Mouse (Mus musculus): ENCODE results near the gene Hoxb1. TPM values are rescaled to one million over a fixed set of nuclear protein-coding genes. Genes with fewer than 3 reads are reported as not detected.

The Hoxb1 gene
- polyA plus RNA-seq (2015; fragmentation: Nextera tagmentation; extraction: Ambion mirVana): not detected in 2 replicates

- no peak within 1 kb of the TSS for H3K4me2 ChIP-seq (ENCODE audit: low read length)
- no peaks in the 10 kb centered on the region for H3K36me3 ChIP-seq (ENCODE audit: control insufficient read depth, insufficient read depth, low read length)
- ATAC-seq: no peak
- H3K27ac ChIP-seq (ENCODE audit: low read length): no peak within 1 kb of the TSS
- H3K27me3 ChIP-seq (ENCODE audit: control insufficient read depth, insufficient read depth, low read depth, low read length): peaks cover 91% of the 10 kb centered on the region
- H3K4me3 ChIP-seq (ENCODE audit: low read depth, low read length): no peak within 1 kb of the TSS
- WGBS: 1% methylated on average over 26 of the region's 26 CpGs
- no peaks in the 10 kb centered on the region for H3K4me1 ChIP-seq (ENCODE audit: control insufficient read depth, insufficient read depth, low read length)
- H3K9me3 ChIP-seq (replicated peaks; ENCODE audit: control insufficient read depth, low read length, poor library complexity, severe bottlenecking): no peaks in the 10 kb centered on the region
- H3K9ac ChIP-seq (ENCODE audit: low read depth, low read length): no peak within 1 kb of the TSS
Observed at GRCm38 (mm10) chr11:96365441-96366091, at the start of gene Hoxb1. Hoxb1 (plus strand) TSS chr11:96365752.

DNA sequence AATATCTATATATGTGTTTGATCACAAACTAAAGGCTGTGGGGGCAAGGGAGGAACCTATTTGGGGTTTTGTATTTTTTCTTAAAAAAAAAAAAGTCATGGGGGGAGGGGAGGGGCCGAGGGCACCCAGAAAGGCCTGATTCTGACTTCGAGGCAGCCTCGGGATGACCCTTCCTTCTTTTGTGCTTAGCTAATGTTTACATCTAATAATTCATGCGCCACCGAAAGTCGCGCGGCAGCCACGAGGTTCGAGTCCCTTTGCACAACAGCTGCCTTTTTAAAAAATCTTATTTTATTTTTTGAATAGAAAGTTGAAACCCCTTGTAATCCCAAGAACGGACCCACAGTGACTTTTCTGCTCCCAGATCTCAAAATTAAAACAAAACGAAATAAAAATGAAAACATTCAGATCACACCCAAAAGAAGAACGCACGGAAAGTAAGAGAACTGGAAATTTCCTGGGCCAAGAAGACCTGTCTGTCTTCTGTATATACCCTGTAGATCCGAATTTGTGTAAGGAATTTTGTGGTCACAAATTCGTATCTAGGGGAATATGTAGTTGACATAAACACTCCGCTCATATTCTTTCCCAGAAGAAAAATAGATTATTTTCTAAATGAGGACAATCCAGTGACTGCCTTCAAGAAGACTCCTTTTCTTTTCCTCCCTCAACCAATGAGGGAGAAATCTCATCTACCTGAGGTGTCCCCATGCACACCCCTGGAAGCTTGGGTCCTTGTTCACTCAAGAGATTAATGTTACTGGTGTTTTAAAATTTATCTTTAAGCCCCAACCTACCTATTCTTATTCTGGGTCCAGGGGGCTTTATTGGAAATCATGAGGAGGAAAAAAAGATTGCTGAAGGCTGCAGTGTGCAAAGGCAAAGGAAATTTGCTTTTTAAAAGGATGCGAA, 48.6 kb upstream of the Hoxb1 start:
- Histone ChIP-seq H3K4me2 (ENCODE audit: low read length) (no peak overlapping the region), H3K9ac (ENCODE audit: low read depth, low read length) (no peak overlapping the region), H3K4me3 (ENCODE audit: low read depth, low read length) (no peak overlapping the region)

GRCm38 (mm10) chr11:96317608-96318367, 47.8 kb upstream of the Hoxb1 start, which contains the start of gene Hoxb4:
Hoxb4 (plus strand) TSS chr11:96318267.
- Histone ChIP-seq H3K4me1 (ENCODE audit: control insufficient read depth, insufficient read depth, low read length) (no peaks in the 10 kb centered on the region), H3K36me3 (ENCODE audit: control insufficient read depth, insufficient read depth, low read length) (no peaks in the 10 kb centered on the region), H3K9me3 (replicated peaks; ENCODE audit: control insufficient read depth, low read length, poor library complexity, severe bottlenecking) (no peaks in the 10 kb centered on the region), H3K27ac (ENCODE audit: low read length) (no peak within 1 kb of the TSS), H3K27me3 (ENCODE audit: control insufficient read depth, insufficient read depth, low read depth, low read length) (peaks cover 91% of the 10 kb centered on the region), H3K4me2 (ENCODE audit: low read length) (peak within 1 kb of the TSS; percentile 12; the same call in 1 of the 2 replicates), H3K9ac (ENCODE audit: low read depth, low read length) (no peak within 1 kb of the TSS), H3K4me3 (ENCODE audit: low read depth, low read length) (no peak within 1 kb of the TSS)
- WGBS: under 1% methylated on average over 28 of the region's 28 CpGs
- no peak for ATAC-seq

More for the DNA sequence above, 48.6 kb upstream of the Hoxb1 start:
- 5% methylated on average over 18 of the region's 18 CpGs for WGBS
- H3K36me3 ChIP-seq (ENCODE audit: control insufficient read depth, insufficient read depth, low read length): no peaks in the 10 kb centered on the region
- no peak for ATAC-seq
- H3K4me1 ChIP-seq (ENCODE audit: control insufficient read depth, insufficient read depth, low read length): no peaks in the 10 kb centered on the region
- H3K27ac ChIP-seq (ENCODE audit: low read length): no peak overlapping the region
- no peaks in the 10 kb centered on the region for H3K9me3 ChIP-seq (replicated peaks; ENCODE audit: control insufficient read depth, low read length, poor library complexity, severe bottlenecking)
- peaks cover 91% of the 10 kb centered on the region for H3K27me3 ChIP-seq (ENCODE audit: control insufficient read depth, insufficient read depth, low read depth, low read length)

DNA sequence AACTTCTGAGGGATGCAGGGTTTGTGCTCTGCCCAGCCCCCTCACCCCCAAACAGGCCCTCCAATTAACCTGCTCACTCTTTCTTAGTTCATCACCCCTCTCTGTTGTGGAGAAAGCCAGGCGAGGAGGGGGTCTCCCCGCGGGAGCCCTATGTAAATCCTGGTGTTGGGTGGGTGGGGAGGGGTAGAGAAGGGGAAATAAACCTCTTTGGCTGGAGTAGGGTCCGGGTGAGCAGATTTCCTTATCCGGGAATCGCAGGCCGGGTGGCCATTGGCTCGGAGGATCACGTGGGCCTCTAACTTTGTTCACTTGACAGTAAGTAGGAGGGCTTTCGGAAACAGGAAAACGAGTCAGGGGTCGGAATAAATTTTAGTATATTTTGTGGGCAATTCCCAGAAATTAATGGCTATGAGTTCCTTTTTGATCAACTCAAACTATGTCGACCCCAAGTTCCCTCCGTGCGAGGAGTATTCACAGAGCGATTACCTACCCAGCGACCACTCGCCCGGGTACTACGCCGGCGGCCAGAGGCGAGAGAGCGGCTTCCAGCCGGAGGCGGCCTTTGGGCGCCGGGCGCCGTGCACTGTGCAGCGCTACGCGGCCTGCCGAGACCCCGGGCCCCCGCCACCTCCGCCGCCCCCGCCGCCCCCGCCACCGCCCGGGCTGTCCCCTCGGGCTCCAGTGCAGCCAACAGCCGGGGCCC, 47.0 kb upstream of the Hoxb1 start:
- Histone ChIP-seq H3K9me3 (replicated peaks; ENCODE audit: control insufficient read depth, low read length, poor library complexity, severe bottlenecking) (no peaks in the 10 kb centered on the region), H3K27me3 (ENCODE audit: control insufficient read depth, insufficient read depth, low read depth, low read length) (peaks cover 90% of the 10 kb centered on the region), H3K4me1 (ENCODE audit: control insufficient read depth, insufficient read depth, low read length) (no peaks in the 10 kb centered on the region), H3K27ac (ENCODE audit: low read length) (no peak overlapping the region), H3K4me2 (ENCODE audit: low read length) (peak overlapping the region; percentile 12; the same call in 1 of the 2 replicates), H3K36me3 (ENCODE audit: control insufficient read depth, insufficient read depth, low read length) (no peaks in the 10 kb centered on the region), H3K4me3 (ENCODE audit: low read depth, low read length) (no peak overlapping the region), H3K9ac (ENCODE audit: low read depth, low read length) (no peak overlapping the region)
- 0% methylated on average over 40 of the region's 45 CpGs for WGBS
- ATAC-seq: no peak

DNA sequence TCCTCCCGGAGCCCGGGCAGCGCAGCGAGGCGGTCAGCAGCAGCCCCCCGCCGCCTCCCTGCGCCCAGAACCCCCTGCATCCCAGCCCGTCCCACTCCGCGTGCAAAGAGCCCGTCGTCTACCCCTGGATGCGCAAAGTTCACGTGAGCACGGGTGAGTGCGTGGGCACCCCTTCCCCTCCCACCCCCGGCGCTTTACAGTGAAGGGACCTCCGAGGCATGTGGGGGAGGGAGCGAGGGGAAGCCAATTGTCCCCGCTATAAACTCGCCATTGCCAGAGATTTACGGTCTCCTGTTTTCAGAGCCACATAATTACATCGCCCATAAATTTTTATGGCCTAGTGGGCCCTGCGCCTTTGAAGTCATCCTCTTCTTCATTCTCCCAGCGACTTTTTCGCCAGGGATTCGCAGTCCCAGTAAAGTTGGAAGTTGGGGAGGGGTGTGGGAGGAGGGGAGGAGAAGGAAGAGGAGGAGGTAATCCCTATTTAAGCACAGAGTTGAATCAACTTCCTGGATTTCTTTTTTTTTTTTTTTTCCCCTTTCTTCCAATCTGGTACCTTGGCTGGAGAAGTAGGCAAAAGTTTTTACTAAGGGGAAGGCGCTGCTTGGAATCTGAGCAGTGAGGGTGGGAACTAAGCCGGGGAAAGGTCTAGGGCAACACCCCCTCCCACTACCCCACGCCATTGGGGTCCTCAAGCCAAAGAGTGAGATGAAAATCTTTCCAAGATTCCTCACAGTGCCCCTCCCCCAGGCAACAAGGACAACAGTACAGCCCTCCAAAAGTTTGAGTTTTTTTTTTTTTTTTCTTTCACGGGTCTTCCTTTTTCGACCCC, 46.3 kb upstream of the Hoxb1 start:
- no peak overlapping the region for H3K4me3 ChIP-seq (ENCODE audit: low read depth, low read length)
- 2% methylated on average over 26 of the region's 34 CpGs for WGBS
- peak overlapping the region; percentile 12; the same call in 1 of the 2 replicates for H3K4me2 ChIP-seq (ENCODE audit: low read length)
- ATAC-seq: no peak
- H3K9me3 ChIP-seq (replicated peaks; ENCODE audit: control insufficient read depth, low read length, poor library complexity, severe bottlenecking): no peaks in the 10 kb centered on the region
- peaks cover 90% of the 10 kb centered on the region for H3K27me3 ChIP-seq (ENCODE audit: control insufficient read depth, insufficient read depth, low read depth, low read length)
- H3K4me1 ChIP-seq (ENCODE audit: control insufficient read depth, insufficient read depth, low read length): no peaks in the 10 kb centered on the region
- H3K36me3 ChIP-seq (ENCODE audit: control insufficient read depth, insufficient read depth, low read length): no peaks in the 10 kb centered on the region
- no peak overlapping the region for H3K9ac ChIP-seq (ENCODE audit: low read depth, low read length)
- no peak overlapping the region for H3K27ac ChIP-seq (ENCODE audit: low read length)

- WGBS: under 1% methylated on average over 29 of the region's 29 CpGs
- no peaks in the 10 kb centered on the region for H3K9me3 ChIP-seq (replicated peaks; ENCODE audit: control insufficient read depth, low read length, poor library complexity, severe bottlenecking)
- H3K36me3 ChIP-seq (ENCODE audit: control insufficient read depth, insufficient read depth, low read length): no peaks in the 10 kb centered on the region
- H3K4me3 ChIP-seq (ENCODE audit: low read depth, low read length): no peak overlapping the region
- H3K4me1 ChIP-seq (ENCODE audit: control insufficient read depth, insufficient read depth, low read length): no peaks in the 10 kb centered on the region
- H3K27me3 ChIP-seq (ENCODE audit: control insufficient read depth, insufficient read depth, low read depth, low read length): peaks cover 93% of the 10 kb centered on the region
- no peak for ATAC-seq
- no peak overlapping the region for H3K4me2 ChIP-seq (ENCODE audit: low read length)
- H3K9ac ChIP-seq (ENCODE audit: low read depth, low read length): no peak overlapping the region
- H3K27ac ChIP-seq (ENCODE audit: low read length): no peak overlapping the region
Observed at GRCm38 (mm10) chr11:96319910-96320309, 45.6 kb upstream of the Hoxb1 start.

DNA sequence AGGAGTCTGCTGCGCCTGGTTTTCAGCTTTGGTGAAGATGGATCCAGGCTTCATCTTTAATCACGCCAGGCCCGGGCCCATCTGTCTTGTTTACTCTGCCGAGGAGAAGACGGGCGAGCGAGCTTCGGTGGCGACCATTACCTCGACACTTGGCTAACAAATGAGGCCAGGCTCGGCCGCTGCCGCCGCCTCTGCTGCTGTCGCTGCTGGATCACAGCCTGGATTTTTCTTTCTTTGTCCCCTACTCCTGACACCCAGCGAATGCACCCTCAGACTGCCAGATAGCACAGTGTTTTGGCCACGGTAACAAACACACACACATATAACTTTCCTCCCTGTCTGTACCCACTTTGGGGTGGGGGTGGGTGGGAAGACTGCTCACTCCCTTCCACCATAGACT, 44.9 kb upstream of the Hoxb1 start:
- no peak for ATAC-seq
- no peaks in the 10 kb centered on the region for H3K4me1 ChIP-seq (ENCODE audit: control insufficient read depth, insufficient read depth, low read length)
- H3K36me3 ChIP-seq (ENCODE audit: control insufficient read depth, insufficient read depth, low read length): no peaks in the 10 kb centered on the region
- H3K27ac ChIP-seq (ENCODE audit: low read length): no peak overlapping the region
- WGBS: under 1% methylated on average over 17 of the region's 17 CpGs
- no peak overlapping the region for H3K9ac ChIP-seq (ENCODE audit: low read depth, low read length)
- H3K4me3 ChIP-seq (ENCODE audit: low read depth, low read length): no peak overlapping the region
- H3K27me3 ChIP-seq (ENCODE audit: control insufficient read depth, insufficient read depth, low read depth, low read length): peaks cover 92% of the 10 kb centered on the region
- no peak overlapping the region for H3K4me2 ChIP-seq (ENCODE audit: low read length)
- no peaks in the 10 kb centered on the region for H3K9me3 ChIP-seq (replicated peaks; ENCODE audit: control insufficient read depth, low read length, poor library complexity, severe bottlenecking)

DNA sequence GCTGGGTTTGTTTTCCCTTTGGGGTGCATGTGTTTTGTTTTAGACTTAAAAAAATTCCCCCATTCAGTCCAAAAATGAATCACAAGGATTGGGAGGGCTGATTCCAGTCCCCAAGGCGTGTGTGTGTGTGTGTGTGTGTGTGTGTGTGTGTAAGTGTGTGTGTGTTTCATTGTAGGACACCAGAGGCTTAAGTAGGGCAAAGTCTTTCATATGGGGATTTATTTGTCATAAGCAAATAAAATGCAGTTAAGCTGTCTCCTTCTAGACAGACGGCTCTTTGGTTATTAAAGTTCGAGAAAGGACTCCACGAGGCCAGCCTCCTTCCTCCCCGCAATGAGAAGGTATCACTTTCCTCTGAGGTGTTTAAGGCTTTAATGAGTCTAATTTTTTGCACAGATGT, 43.7 kb upstream of the Hoxb1 start:
- H3K27ac ChIP-seq (ENCODE audit: low read length): no peak overlapping the region
- peaks cover 91% of the 10 kb centered on the region for H3K27me3 ChIP-seq (ENCODE audit: control insufficient read depth, insufficient read depth, low read depth, low read length)
- no peak for ATAC-seq
- no peak overlapping the region for H3K4me3 ChIP-seq (ENCODE audit: low read depth, low read length)
- no peak overlapping the region for H3K9ac ChIP-seq (ENCODE audit: low read depth, low read length)
- no peak overlapping the region for H3K4me2 ChIP-seq (ENCODE audit: low read length)
- H3K36me3 ChIP-seq (ENCODE audit: control insufficient read depth, insufficient read depth, low read length): no peaks in the 10 kb centered on the region
- H3K9me3 ChIP-seq (replicated peaks; ENCODE audit: control insufficient read depth, low read length, poor library complexity, severe bottlenecking): no peaks in the 10 kb centered on the region
- no peaks in the 10 kb centered on the region for H3K4me1 ChIP-seq (ENCODE audit: control insufficient read depth, insufficient read depth, low read length)
- WGBS: 4% methylated on average over 5 of the region's 5 CpGs
